In the genomic region with DNA sequence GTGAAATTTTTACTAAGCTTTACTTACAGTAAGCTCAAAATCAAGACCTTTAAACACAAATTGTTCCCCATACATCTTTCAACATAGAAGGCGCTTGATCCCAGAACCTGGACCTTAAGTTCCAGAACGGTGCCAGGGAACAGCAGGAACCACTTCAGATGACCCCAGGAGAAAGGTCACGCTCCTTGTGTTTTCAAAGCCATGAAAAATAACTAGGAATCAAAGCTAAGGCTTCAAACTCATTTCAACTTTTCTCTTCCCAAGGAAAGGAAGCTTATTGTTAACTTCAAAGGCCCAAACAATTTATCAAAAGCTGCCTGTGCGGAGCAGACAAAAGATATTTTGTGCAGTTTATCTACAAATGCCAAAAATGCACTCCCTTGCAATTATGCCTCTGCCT, we compare ENCODE assay signal across 26 mouse cellular contexts.
DNase-seq lines count a peak whose midpoint lies in the region; TF ChIP-seq lines count a peak whose summit lies in the region.
"Had no signal": no experiment of that assay in that cellular context is flagged by ENCODE, and none has a peak within 500 bp of the region (broad histone marks: within the 10 kb centered on the region; RNA-seq: fewer than 3 reads in every experiment).

No protein-coding gene starts in this region.

- TF ChIP-seq POLR2A in cortical plate, adult 2 months (IDR thresholded peaks at IDR 0.05; ENCODE audit: extremely low read depth, insufficient read depth, low read length), result no peak

- no peak overlapping the region for H3K4me3 ChIP-seq in layer of hippocampus, adult 2 months
- no peak overlapping the region for H3K4me3 ChIP-seq in cortical plate, adult 2 months (ENCODE audit: insufficient read depth, low read length)
- H3K4me3 ChIP-seq: embryonic facial prominence, embryonic 13.5 days; forebrain, embryonic 10.5 days; forebrain, embryonic 15.5 days; heart, embryonic 13.5 days; hindbrain, embryonic 10.5 days; hindbrain, embryonic 15.5 days; limb, embryonic 12.5 days; midbrain, embryonic 12.5 days; neural tube, embryonic 13.5 days had no signal

- DNase-seq in adrenal gland, postnatal 14 days, result peak; percentile 49
- no peak for DNase-seq in adrenal gland, adult 18-20 months (ENCODE audit: low spot score in 2 of 2)
- peak; percentile 62 for DNase-seq in kidney, adult 9 months
- no peak for DNase-seq in kidney, postnatal 4 days
- DNase-seq in layer of hippocampus, adult 2 months (ENCODE audit: low spot score in 2 of 2), result no peak
- DNase-seq in layer of hippocampus, adult 11-12 months (ENCODE audit: low spot score), result no peak
- DNase-seq in urinary bladder, postnatal 10 days (ENCODE audit: low spot score), result no peak
- DNase-seq: cerebellum, adult 8-10 months; cerebellum, postnatal 25 days; heart, postnatal 10 days; layer of hippocampus, adult 9-11 months; liver, postnatal 0 days; lung, postnatal 36 days; right cerebral cortex, postnatal 4 days; thymus, postnatal 4 days had no signal

- peaks cover 16% of the 10 kb centered on the region for H3K4me1 ChIP-seq in cortical plate, adult 2 months (ENCODE audit: control insufficient read depth, insufficient read depth, low read length)
- H3K4me1 ChIP-seq: forebrain, embryonic 15.5 days; hindbrain, embryonic 15.5 days; midbrain, embryonic 12.5 days; neural tube, embryonic 13.5 days had no signal

- H3K27ac ChIP-seq in layer of hippocampus, adult 2 months, result peak overlapping the region; percentile 84
- peak overlapping the region; percentile 4; the same call in 1 of the 2 replicates for H3K27ac ChIP-seq in cortical plate, adult 2 months (ENCODE audit: insufficient read depth, low read length)
- H3K27ac ChIP-seq: embryonic facial prominence, embryonic 13.5 days; forebrain, embryonic 10.5 days; forebrain, embryonic 15.5 days; heart, embryonic 13.5 days; hindbrain, embryonic 10.5 days; hindbrain, embryonic 15.5 days; midbrain, embryonic 12.5 days; neural tube, embryonic 13.5 days; stomach, postnatal 0 days had no signal

- no peak for TF ChIP-seq CTCF in layer of hippocampus, adult 2 months (conservative IDR thresholded peaks at IDR 0.05)
- TF ChIP-seq CTCF in cortical plate, adult 2 months (IDR thresholded peaks at IDR 0.05; ENCODE audit: extremely low read depth, insufficient read depth, low read length), result no peak

Comparison
In these comparisons a context has a peak if more than half of its experiments do, and no peak if none do; other contexts are left out.
1. DNase-seq: peak in adrenal gland, postnatal 14 days (single experiment) and kidney, adult 9 months (single experiment); none in adrenal gland, adult 18-20 months (0 of 2), kidney, postnatal 4 days (0 of 2), layer of hippocampus, adult 2 months (0 of 2), layer of hippocampus, adult 11-12 months (single experiment) and urinary bladder, postnatal 10 days (single experiment).